Mouse (Mus musculus) G1E (cell line): ENCODE results near the gene 2810408A11Rik.

Source experiments
- CTCF ChIP-seq: IDR thresholded peaks from 2 replicates; pipeline ENCODE4 v1.5.1; 2012; ENCODE audit warnings: low read depth, low read length, inconsistent platforms, mixed read lengths
- GATA1 ChIP-seq: IDR thresholded peaks from 2 replicates; pipeline ENCODE4 v1.6.1; 2012; ENCODE audit warnings: borderline replicate concordance, low read length, inconsistent platforms, mixed read lengths
- TAL1 ChIP-seq: conservative IDR thresholded peaks from 2 replicates; pipeline ENCODE4 v1.6.1; 2012; ENCODE audit warnings: low read depth, low read length, inconsistent platforms, mixed read lengths

DNA sequence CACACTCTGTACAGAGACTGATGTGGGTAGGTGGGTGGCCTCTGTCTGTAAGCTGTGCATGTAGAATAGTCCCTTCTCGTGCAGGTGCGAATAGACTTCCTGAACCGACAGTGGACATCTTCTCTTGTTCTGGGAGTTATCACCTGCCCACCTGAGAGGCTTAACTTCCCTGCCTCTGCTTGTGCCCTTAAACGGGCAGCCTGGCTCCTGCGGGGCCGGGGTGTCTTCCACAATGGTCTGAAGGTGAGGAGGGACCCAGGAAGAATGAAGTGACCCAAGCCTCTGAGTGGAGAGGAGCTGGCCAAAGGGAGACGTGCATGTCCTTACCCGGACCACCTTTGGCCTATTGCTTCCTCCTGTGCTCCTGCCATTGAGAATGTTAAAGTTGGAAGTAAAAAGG is 9.4 kb upstream of the 2810408A11Rik start:
- TF ChIP-seq CTCF (no peak), TAL1 (no peak), GATA1 (no peak)
